ENCODE assay signal across 13 mouse cellular contexts in genomic region chr3:77831256-77831655, GRCm38 (mm10).
"Had no signal": no experiment of that assay in that cellular context is flagged by ENCODE, and none has a peak within 500 bp of the region (broad histone marks: within the 10 kb centered on the region; RNA-seq: fewer than 3 reads in every experiment).

No protein-coding gene starts in this region.

- DNase-seq: kidney, adult 11 months; kidney, postnatal 4 days; lung, adult 2 months; lung, postnatal 4 days; right cerebral cortex, postnatal 14 days; thymus, postnatal 36 days had no signal

- H3K9me3 ChIP-seq: limb, embryonic 12.5 days; midbrain, embryonic 10.5 days; neural tube, embryonic 15.5 days had no signal

- H3K36me3 ChIP-seq: limb, embryonic 12.5 days; midbrain, embryonic 10.5 days; neural tube, embryonic 15.5 days had no signal

- H3K27me3 ChIP-seq: limb, embryonic 12.5 days; neural tube, embryonic 15.5 days had no signal

- ATAC-seq: lung, postnatal 0 days had no signal

- H3K4me3 ChIP-seq: layer of hippocampus, adult 2 months; limb, embryonic 12.5 days; midbrain, embryonic 10.5 days; myocyte; neural tube, embryonic 15.5 days had no signal

- H3K9ac ChIP-seq: limb, embryonic 12.5 days; neural tube, embryonic 15.5 days had no signal

- H3K27ac ChIP-seq: kidney, postnatal 0 days; layer of hippocampus, adult 2 months; limb, embryonic 12.5 days; midbrain, embryonic 10.5 days; neural tube, embryonic 15.5 days had no signal

- H3K4me1 ChIP-seq: limb, embryonic 12.5 days; midbrain, embryonic 10.5 days; neural tube, embryonic 15.5 days had no signal

- H3K4me2 ChIP-seq: limb, embryonic 12.5 days; neural tube, embryonic 15.5 days had no signal
